Mouse (Mus musculus): ENCODE results near the gene C8a. TPM values are rescaled to one million over a fixed set of nuclear protein-coding genes. Genes with fewer than 3 reads are reported as not detected.

The C8a gene
- polyA plus RNA-seq, 1 experiment = 0.05 TPM

GRCm38 (mm10) chr4:104813617-104814016 lies 62.6 kb downstream of the C8a start:
- no peak overlapping the region for H3K27ac ChIP-seq (ENCODE audit: insufficient read depth, low read length)
- H3K4me3 ChIP-seq (replicated peaks; ENCODE audit: insufficient read depth, low read depth, low read length) = no peak overlapping the region
- H3K4me1 ChIP-seq (ENCODE audit: control insufficient read depth, insufficient read depth, low read length) = no peaks in the 10 kb centered on the region
- DNase-seq = no peak
- no peaks in the 10 kb centered on the region for H3K27me3 ChIP-seq (ENCODE audit: control insufficient read depth, insufficient read depth, low read length)
- no peak for TF ChIP-seq POLR2A (IDR thresholded peaks at IDR 0.05; ENCODE audit: borderline replicate concordance, insufficient read depth, low read length)
- TF ChIP-seq CTCF (IDR thresholded peaks at IDR 0.05; ENCODE audit: borderline replicate concordance, insufficient read depth, low read depth, low read length) = no peak
- 80% methylated on average over 2 of the region's 2 CpGs for WGBS

- TF ChIP-seq CTCF (IDR thresholded peaks at IDR 0.05; ENCODE audit: borderline replicate concordance, insufficient read depth, low read depth, low read length) (no peak), POLR2A (IDR thresholded peaks at IDR 0.05; ENCODE audit: borderline replicate concordance, insufficient read depth, low read length) (no peak)
- no peak for DNase-seq
- H3K27me3 ChIP-seq (ENCODE audit: control insufficient read depth, insufficient read depth, low read length) = no peaks in the 10 kb centered on the region
- H3K4me1 ChIP-seq (ENCODE audit: control insufficient read depth, insufficient read depth, low read length) = no peaks in the 10 kb centered on the region
- H3K4me3 ChIP-seq (replicated peaks; ENCODE audit: insufficient read depth, low read depth, low read length) = no peak overlapping the region
- H3K27ac ChIP-seq (ENCODE audit: insufficient read depth, low read length) = no peak overlapping the region
- WGBS = 53% methylated on average over 10 of the region's 10 CpGs
Measured at GRCm38 (mm10) chr4:104810710-104811286, 65.4 kb downstream of the C8a start.

GRCm38 (mm10) chr4:104805414-104806257 lies 70.6 kb downstream of the C8a start:
- no peak for DNase-seq
- 88% methylated on average over 19 of the region's 19 CpGs for WGBS

GRCm38 (mm10) chr4:104804100-104804499 lies 72.1 kb downstream of the C8a start:
- H3K27ac ChIP-seq (ENCODE audit: insufficient read depth, low read length) = no peak overlapping the region
- no peaks in the 10 kb centered on the region for H3K4me1 ChIP-seq (ENCODE audit: control insufficient read depth, insufficient read depth, low read length)
- 88% methylated on average over 4 of the region's 4 CpGs for WGBS
- DNase-seq = no peak
- no peak overlapping the region for H3K4me3 ChIP-seq (replicated peaks; ENCODE audit: insufficient read depth, low read depth, low read length)
- H3K27me3 ChIP-seq (ENCODE audit: control insufficient read depth, insufficient read depth, low read length) = no peaks in the 10 kb centered on the region
- TF ChIP-seq CTCF (IDR thresholded peaks at IDR 0.05; ENCODE audit: borderline replicate concordance, insufficient read depth, low read depth, low read length) (no peak), POLR2A (IDR thresholded peaks at IDR 0.05; ENCODE audit: borderline replicate concordance, insufficient read depth, low read length) (no peak)

More at GRCm38 (mm10) chr4:104805414-104806257, 70.6 kb downstream of the C8a start:
- no peaks in the 10 kb centered on the region for H3K4me1 ChIP-seq (ENCODE audit: control insufficient read depth, insufficient read depth, low read length)
- no peaks in the 10 kb centered on the region for H3K27me3 ChIP-seq (ENCODE audit: control insufficient read depth, insufficient read depth, low read length)
- no peak for TF ChIP-seq CTCF (IDR thresholded peaks at IDR 0.05; ENCODE audit: borderline replicate concordance, insufficient read depth, low read depth, low read length)
- no peak for TF ChIP-seq POLR2A (IDR thresholded peaks at IDR 0.05; ENCODE audit: borderline replicate concordance, insufficient read depth, low read length)
- no peak overlapping the region for H3K4me3 ChIP-seq (replicated peaks; ENCODE audit: insufficient read depth, low read depth, low read length)
- H3K27ac ChIP-seq (ENCODE audit: insufficient read depth, low read length) = no peak overlapping the region

GRCm38 (mm10) chr4:104801625-104802024 lies 74.6 kb downstream of the C8a start:
- Histone ChIP-seq H3K4me1 (ENCODE audit: control insufficient read depth, insufficient read depth, low read length) (no peaks in the 10 kb centered on the region), H3K27me3 (ENCODE audit: control insufficient read depth, insufficient read depth, low read length) (no peaks in the 10 kb centered on the region), H3K4me3 (replicated peaks; ENCODE audit: insufficient read depth, low read depth, low read length) (no peak overlapping the region), H3K27ac (ENCODE audit: insufficient read depth, low read length) (no peak overlapping the region)
- WGBS = 97% methylated on average over 3 of the region's 3 CpGs
- TF ChIP-seq POLR2A (IDR thresholded peaks at IDR 0.05; ENCODE audit: borderline replicate concordance, insufficient read depth, low read length) (no peak), CTCF (IDR thresholded peaks at IDR 0.05; ENCODE audit: borderline replicate concordance, insufficient read depth, low read depth, low read length) (no peak)
- DNase-seq = no peak

- Histone ChIP-seq H3K4me1 (ENCODE audit: control insufficient read depth, insufficient read depth, low read length) (no peaks in the 10 kb centered on the region), H3K4me3 (replicated peaks; ENCODE audit: insufficient read depth, low read depth, low read length) (no peak overlapping the region), H3K27me3 (ENCODE audit: control insufficient read depth, insufficient read depth, low read length) (no peaks in the 10 kb centered on the region), H3K27ac (ENCODE audit: insufficient read depth, low read length) (no peak overlapping the region)
- 85% methylated on average over 9 of the region's 9 CpGs for WGBS
- no peak for DNase-seq
- TF ChIP-seq CTCF (IDR thresholded peaks at IDR 0.05; ENCODE audit: borderline replicate concordance, insufficient read depth, low read depth, low read length) (no peak), POLR2A (IDR thresholded peaks at IDR 0.05; ENCODE audit: borderline replicate concordance, insufficient read depth, low read length) (no peak)
Measured at GRCm38 (mm10) chr4:104798951-104799350, 77.2 kb downstream of the C8a start.

- no peak overlapping the region for H3K4me3 ChIP-seq (replicated peaks; ENCODE audit: insufficient read depth, low read depth, low read length)
- H3K27ac ChIP-seq (ENCODE audit: insufficient read depth, low read length) = no peak overlapping the region
- DNase-seq = no peak
- 97% methylated on average over 4 of the region's 4 CpGs for WGBS
- no peaks in the 10 kb centered on the region for H3K27me3 ChIP-seq (ENCODE audit: control insufficient read depth, insufficient read depth, low read length)
- no peaks in the 10 kb centered on the region for H3K4me1 ChIP-seq (ENCODE audit: control insufficient read depth, insufficient read depth, low read length)
- no peak for TF ChIP-seq CTCF (IDR thresholded peaks at IDR 0.05; ENCODE audit: borderline replicate concordance, insufficient read depth, low read depth, low read length)
- no peak for TF ChIP-seq POLR2A (IDR thresholded peaks at IDR 0.05; ENCODE audit: borderline replicate concordance, insufficient read depth, low read length)
Measured at GRCm38 (mm10) chr4:104792111-104792510, 84.1 kb downstream of the C8a start.

- no peak for DNase-seq
- TF ChIP-seq POLR2A (IDR thresholded peaks at IDR 0.05; ENCODE audit: borderline replicate concordance, insufficient read depth, low read length) (no peak), CTCF (IDR thresholded peaks at IDR 0.05; ENCODE audit: borderline replicate concordance, insufficient read depth, low read depth, low read length) (no peak)
- no peaks in the 10 kb centered on the region for H3K27me3 ChIP-seq (ENCODE audit: control insufficient read depth, insufficient read depth, low read length)
- H3K27ac ChIP-seq (ENCODE audit: insufficient read depth, low read length) = no peak overlapping the region
- H3K4me3 ChIP-seq (replicated peaks; ENCODE audit: insufficient read depth, low read depth, low read length) = no peak overlapping the region
- H3K4me1 ChIP-seq (ENCODE audit: control insufficient read depth, insufficient read depth, low read length) = no peaks in the 10 kb centered on the region
- 82% methylated on average over 4 of the region's 4 CpGs for WGBS
Measured at GRCm38 (mm10) chr4:104782346-104782745, 93.9 kb downstream of the C8a start.

Data from cerebellum, adult 2 months (tissue).